Mouse (Mus musculus): ENCODE results near the gene Mxra8. TPM values are rescaled to one million over a fixed set of nuclear protein-coding genes. Genes with fewer than 3 reads are reported as not detected.

The Mxra8 gene
- total RNA-seq (2023) = 1 to 10 TPM in 1 of 2 experiments, under 1 TPM in 1; 0.57 to 1.3 TPM

GRCm38 (mm10) chr4:155839483-155839910, at the start of gene Mxra8:
Mxra8 (plus strand) TSS chr4:155839680.

GRCm38 (mm10) chr4:155790021-155790489, 49.4 kb upstream of the Mxra8 start, which contains the start of gene Ankrd65:
Ankrd65 (plus strand) TSS chr4:155790439.

GRCm38 (mm10) chr4:155802741-155803339, 36.6 kb upstream of the Mxra8 start, which contains the start of gene Mrpl20:
Mrpl20 (plus strand) TSS chr4:155802878.

GRCm38 (mm10) chr4:155811929-155812664, 27.4 kb upstream of the Mxra8 start, which contains the start of gene Ccnl2:
Ccnl2 (plus strand) TSS chr4:155812489.

GRCm38 (mm10) chr4:155831205-155831766, 8.2 kb upstream of the Mxra8 start, which contains the start of gene Aurkaip1:
Aurkaip1 (plus strand) TSS chr4:155831272.

GRCm38 (mm10) chr4:155846871-155847578, 7.5 kb downstream of the Mxra8 start, which contains the start of gene Dvl1:
Dvl1 (plus strand) TSS chr4:155847402.

GRCm38 (mm10) chr4:155863001-155863400, 23.5 kb downstream of the Mxra8 start, which contains the start of gene Tas1r3:
Tas1r3 (minus strand) TSS chr4:155863362.

GRCm38 (mm10) chr4:155869317-155870033, 30.0 kb downstream of the Mxra8 start, which contains the start of the genes Cptp and Ints11:
Cptp (minus strand) TSS chr4:155869440.
Ints11 (plus strand) TSS chr4:155869546.

GRCm38 (mm10) chr4:155891551-155892001, 52.1 kb downstream of the Mxra8 start, which contains the start of the genes Pusl1 and Acap3:
Pusl1 (minus strand) TSS chr4:155891781.
Acap3 (plus strand) TSS chr4:155891822.

Other genes starting within 250 kb of the Mxra8 start
- gene Slc35e2, start 238.3 kb upstream of the Mxra8 start, total RNA-seq (2023) = 10 to 100 TPM; 16.7 to 17.2 TPM
- gene Cdk11b, start 214.8 kb upstream of the Mxra8 start, total RNA-seq (2023) = 100 to 1,000 TPM; 112 to 122 TPM
- gene Gm10563, start 194.3 kb upstream of the Mxra8 start, total RNA-seq (2023) = not detected
- gene Mmp23, start 186.3 kb upstream of the Mxra8 start, total RNA-seq (2023) = under 1 TPM; 0.39 to 0.75 TPM
- 10 to 100 TPM; 36.8 TPM for gene Mib2, start 170.5 kb upstream of the Mxra8 start, total RNA-seq (2023)
- under 1 TPM; 0.49 to 0.57 TPM for gene Fndc10, start 145.3 kb upstream of the Mxra8 start, total RNA-seq (2023)
- gene Ssu72, start 134.9 kb upstream of the Mxra8 start, total RNA-seq (2023) = 10 to 100 TPM; 87.7 to 96.0 TPM
- gene Tmem240, start 104.9 kb upstream of the Mxra8 start, total RNA-seq (2023) = under 1 TPM; 0.18 to 0.20 TPM
- gene Atad3a, start 78.6 kb upstream of the Mxra8 start, total RNA-seq (2023) = 10 to 100 TPM; 14.9 to 15.3 TPM
- gene Vwa1, start 65.0 kb upstream of the Mxra8 start, total RNA-seq (2023) = under 1 TPM; 0.09 to 0.11 TPM
- gene Tmem88b, start 53.8 kb upstream of the Mxra8 start, total RNA-seq (2023) = not detected
- gene Ankrd65, start 49.2 kb upstream of the Mxra8 start, total RNA-seq (2023) = not detected
- gene Mrpl20, start 36.8 kb upstream of the Mxra8 start, total RNA-seq (2023) = 10 to 100 TPM; 47.8 to 55.1 TPM
- 100 to 1,000 TPM; 114 to 134 TPM for gene Ccnl2, start 27.2 kb upstream of the Mxra8 start, total RNA-seq (2023)
- 10 to 100 TPM; 81.9 to 91.0 TPM for gene Aurkaip1, start 8.4 kb upstream of the Mxra8 start, total RNA-seq (2023)
- 10 to 100 TPM; 43.2 to 47.3 TPM for gene Dvl1, start 7.7 kb downstream of the Mxra8 start, total RNA-seq (2023)
- gene Tas1r3, start 23.7 kb downstream of the Mxra8 start, total RNA-seq (2023) = 1 to 10 TPM; 2.5 to 2.7 TPM
- gene Cptp, start 29.8 kb downstream of the Mxra8 start, total RNA-seq (2023) = 10 to 100 TPM; 17.2 to 22.4 TPM
- gene Ints11, start 29.9 kb downstream of the Mxra8 start, total RNA-seq (2023) = 10 to 100 TPM; 35.3 to 37.1 TPM
- gene Pusl1, start 52.1 kb downstream of the Mxra8 start, total RNA-seq (2023) = 10 to 100 TPM; 10.8 to 11.2 TPM
- gene Acap3, start 52.1 kb downstream of the Mxra8 start, total RNA-seq (2023) = 10 to 100 TPM; 59.6 to 69.9 TPM
- 10 to 100 TPM; 59.5 to 79.0 TPM for gene Ube2j2, start 104.2 kb downstream of the Mxra8 start, total RNA-seq (2023)
- 10 to 100 TPM; 30.9 to 60.7 TPM for gene C1qtnf12, start 122.6 kb downstream of the Mxra8 start, total RNA-seq (2023)
- gene B3galt6, start 153.0 kb downstream of the Mxra8 start, total RNA-seq (2023) = 1 to 10 TPM; 2.5 TPM
- gene Sdf4, start 153.2 kb downstream of the Mxra8 start, total RNA-seq (2023) = 100 to 1,000 TPM; 107 to 110 TPM
- gene Tnfrsf4, start 174.2 kb downstream of the Mxra8 start, total RNA-seq (2023) = 1 to 10 TPM; 1.5 to 2.8 TPM
- 1 to 10 TPM; 3.2 to 4.0 TPM for gene Tnfrsf18, start 186.5 kb downstream of the Mxra8 start, total RNA-seq (2023)
- not detected for gene Ttll10, start 219.7 kb downstream of the Mxra8 start, total RNA-seq (2023)

Measured in neutrophil, adult 83 days (primary cell).